Mouse (Mus musculus): ENCODE measurements around the gene C1galt1. TPM values are rescaled to one million over a fixed set of nuclear protein-coding genes. Genes with fewer than 3 reads are reported as not detected.
A peak's percentile ranks its signal among the peaks of the same experiment; 100 is the strongest.

Gene C1galt1
- total RNA-seq, 2 experiments from 2014 or later = 21.1 to 21.2 TPM

GRCm38 (mm10) chr6:7857356-7858247 lies 13.0 kb downstream of the C1galt1 start:
- 0 out of 2 replicates have a peak, but pooled peaks have one; percentile 34 for ATAC-seq (replicated peaks; ENCODE audit: low FRiP score, poor library complexity, severe bottlenecking)

- ATAC-seq (replicated peaks; ENCODE audit: low FRiP score, poor library complexity, severe bottlenecking) = no peak
These were observed 13.9 kb downstream of the C1galt1 start for GRCm38 (mm10) chr6:7858586-7858985.

GRCm38 (mm10) chr6:7859161-7859560 lies 14.5 kb downstream of the C1galt1 start:
- no peak for ATAC-seq (replicated peaks; ENCODE audit: low FRiP score, poor library complexity, severe bottlenecking)

- no peak for ATAC-seq (replicated peaks; ENCODE audit: low FRiP score, poor library complexity, severe bottlenecking)
These were observed 16.4 kb downstream of the C1galt1 start for GRCm38 (mm10) chr6:7861033-7861432.

GRCm38 (mm10) chr6:7863354-7863753 lies 18.7 kb downstream of the C1galt1 start:
- ATAC-seq (replicated peaks; ENCODE audit: low FRiP score, poor library complexity, severe bottlenecking) = no peak

GRCm38 (mm10) chr6:7876836-7877235 lies 32.2 kb downstream of the C1galt1 start:
- ATAC-seq (replicated peaks; ENCODE audit: low FRiP score, poor library complexity, severe bottlenecking) = no peak

GRCm38 (mm10) chr6:7881595-7882128 lies 37.0 kb downstream of the C1galt1 start:
- no peak for ATAC-seq (replicated peaks; ENCODE audit: low FRiP score, poor library complexity, severe bottlenecking)

- no peak for ATAC-seq (replicated peaks; ENCODE audit: low FRiP score, poor library complexity, severe bottlenecking)
These were observed 37.9 kb downstream of the C1galt1 start for GRCm38 (mm10) chr6:7882520-7882919.

- no peak for ATAC-seq (replicated peaks; ENCODE audit: low FRiP score, poor library complexity, severe bottlenecking)
These were observed 41.5 kb downstream of the C1galt1 start for GRCm38 (mm10) chr6:7885994-7886684.

GRCm38 (mm10) chr6:7886685-7887004 lies 42.0 kb downstream of the C1galt1 start:
- ATAC-seq (replicated peaks; ENCODE audit: low FRiP score, poor library complexity, severe bottlenecking) = no peak

- ATAC-seq (replicated peaks; ENCODE audit: low FRiP score, poor library complexity, severe bottlenecking) = no peak
These were observed 51.7 kb downstream of the C1galt1 start for GRCm38 (mm10) chr6:7896339-7896738.

GRCm38 (mm10) chr6:7912015-7912414 lies 67.4 kb downstream of the C1galt1 start:
- no peak for ATAC-seq (replicated peaks; ENCODE audit: low FRiP score, poor library complexity, severe bottlenecking)

Other genes with a start within 250 kb of the C1galt1 start
- gene Asns, start 151.6 kb upstream of the C1galt1 start, total RNA-seq (2015; ENCODE audit: low replicate concordance) = 75.3 and 78.6 TPM in 2 replicates
- gene Asns, start 151.6 kb upstream of the C1galt1 start, total RNA-seq (2017; ENCODE audit: low replicate concordance) = 33.4 and 44.2 TPM in 2 replicates